Mouse (Mus musculus) embryonic facial prominence, embryonic 15.5 days (tissue): ENCODE measurements around the gene Gm7075. TPM values are rescaled to one million over a fixed set of nuclear protein-coding genes. Genes with fewer than 3 reads are reported as not detected.
"Not testable (repeated sequence)": the region's sequence is repeated elsewhere in the genome, so short reads cannot be mapped to it uniquely, and the experiment has no call there.

Experiments
- ATAC-seq: fragments of 200-750 bp; cut with Nextera tagmentation; 2 replicates; pipeline ENCODE4 v1.8.0; 2017; ENCODE audit warnings: low read depth, moderate TSS enrichment; ENCODE audit not compliant: insufficient number of reproducible peaks, low FRiP score, low TSS enrichment
- H3K27ac ChIP-seq: fragments of 300-500 bp; sonication (generic); replicated peaks from 2 replicates; pipeline ENCODE4 v1.5.1; 2015; ENCODE audit warnings: mild to moderate bottlenecking, inconsistent platforms
- H3K27me3 ChIP-seq: fragments of 300-500 bp; sonication (generic); 2 replicates; pipeline ENCODE4 v1.6.1; 2015; ENCODE audit warnings: inconsistent platforms
- H3K36me3 ChIP-seq: fragments of 300-500 bp; sonication (generic); 2 replicates; pipeline ENCODE4 v1.6.1; 2015; ENCODE audit warnings: mild to moderate bottlenecking, inconsistent platforms
- H3K4me1 ChIP-seq: fragments of 300-500 bp; sonication (generic); 2 replicates; pipeline ENCODE4 v1.6.1; 2015; ENCODE audit warnings: inconsistent platforms
- H3K4me2 ChIP-seq: fragments of 300-500 bp; sonication (generic); replicated peaks from 2 replicates; pipeline ENCODE4 v1.6.1; 2015; ENCODE audit warnings: mild to moderate bottlenecking, inconsistent platforms
- H3K4me3 ChIP-seq: fragments of 300-500 bp; sonication (generic); replicated peaks from 2 replicates; pipeline ENCODE4 v1.5.1; 2015; ENCODE audit warnings: mild to moderate bottlenecking, inconsistent platforms
- H3K9ac ChIP-seq: fragments of 300-500 bp; sonication (generic); 2 replicates; pipeline ENCODE4 v1.6.1; 2015; ENCODE audit warnings: inconsistent platforms
- H3K9me3 ChIP-seq: fragments of 300-500 bp; sonication (generic); replicated peaks from 2 replicates; pipeline ENCODE4 v1.6.1; 2016; ENCODE audit warnings: inconsistent platforms
- WGBS: fragments of 180-500 bp; shearing (Covaris S2); methylation state at CpG from one replicate; pipeline ENCODE4 v1.1.7; 2015; 5-methylcytosine and 5-hydroxymethylcytosine counted together
- polyA plus RNA-seq: library from polyadenylated mRNA; unstranded; fragments of >200 nt; fragmentation: Nextera tagmentation; extraction: Ambion mirVana; gene quantifications from 2 replicates; pipeline ENCODE4 v1.2.1, GENCODE M21; 2015

Gene Gm7075
- polyA plus RNA-seq, 1 experiment from 2014 or later = not detected

- Histone ChIP-seq H3K27me3 (no peaks in the 10 kb centered on the region), H3K27ac (no peak overlapping the region), H3K9ac (no peak overlapping the region), H3K9me3 (no peaks in the 10 kb centered on the region), H3K4me2 (no peak overlapping the region), H3K4me1 (no peaks in the 10 kb centered on the region), H3K4me3 (no peak overlapping the region), H3K36me3 (no peaks in the 10 kb centered on the region)
- no peak for ATAC-seq
- WGBS = 67% methylated on average over 7 of the region's 7 CpGs
These were observed 6.3 kb downstream of the Gm7075 start for GRCm38 (mm10) chr10:63415287-63415686.

DNA sequence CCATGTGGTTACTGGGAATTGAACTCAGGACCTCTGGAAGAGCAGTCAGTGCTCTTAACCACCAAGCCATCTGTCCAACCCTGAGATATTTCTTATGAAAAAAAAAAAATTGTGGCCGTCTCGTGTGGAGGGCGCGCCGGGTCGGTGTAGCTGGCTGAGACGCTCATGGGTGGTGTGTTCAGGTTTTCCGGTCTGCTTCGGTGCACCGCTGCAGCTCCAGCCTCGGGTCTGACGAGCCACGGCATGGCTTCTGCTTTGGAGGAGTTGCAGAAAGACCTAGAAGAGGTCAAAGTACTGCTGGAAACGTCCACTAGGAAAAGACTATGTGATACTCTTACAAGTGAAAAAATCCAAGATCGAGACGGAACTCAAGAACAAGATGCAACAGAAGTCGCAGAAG is 8.8 kb downstream of the Gm7075 start:
- H3K27me3 ChIP-seq = no peaks in the 10 kb centered on the region
- H3K36me3 ChIP-seq = no peaks in the 10 kb centered on the region
- no peak for ATAC-seq
- H3K4me3 ChIP-seq = no peak overlapping the region
- no peak overlapping the region for H3K9ac ChIP-seq
- H3K4me1 ChIP-seq = no peaks in the 10 kb centered on the region
- no peak overlapping the region for H3K4me2 ChIP-seq
- H3K9me3 ChIP-seq = no peaks in the 10 kb centered on the region
- 83% methylated on average over 17 of the region's 17 CpGs for WGBS
- no peak overlapping the region for H3K27ac ChIP-seq

DNA sequence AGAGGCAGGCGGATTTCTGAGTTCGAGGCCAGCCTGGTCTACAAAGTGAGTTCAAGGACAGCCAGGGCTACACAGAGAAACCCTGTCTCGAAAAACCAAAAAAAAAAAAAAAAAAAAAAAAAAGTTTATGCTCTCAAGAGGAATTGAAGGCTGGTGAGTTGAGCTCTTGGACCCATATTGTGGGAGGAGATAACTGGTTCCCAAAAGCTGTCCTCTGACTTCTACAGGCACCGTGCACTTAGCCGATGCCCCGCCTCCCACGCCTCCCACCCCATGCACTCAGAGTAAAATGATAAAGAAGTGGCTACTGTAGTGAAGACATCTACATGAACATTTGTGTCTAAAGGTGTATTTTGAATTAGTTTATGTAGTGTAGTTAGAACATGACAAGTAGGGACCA is 9.9 kb downstream of the Gm7075 start:
- WGBS = 92% methylated on average over 6 of the region's 7 CpGs
- not testable (repeated sequence) for H3K27me3 ChIP-seq, H3K9ac ChIP-seq, H3K4me3 ChIP-seq, H3K4me2 ChIP-seq, H3K9me3 ChIP-seq, H3K4me1 ChIP-seq, H3K36me3 ChIP-seq, ATAC-seq, H3K27ac ChIP-seq

- no peak overlapping the region for H3K27ac ChIP-seq
- whole genome bisulfite sequencing = 57% methylated on average over 16 of the region's 16 CpGs
- H3K9ac ChIP-seq = no peak overlapping the region
- H3K27me3 ChIP-seq = no peaks in the 10 kb centered on the region
- no peaks in the 10 kb centered on the region for H3K9me3 ChIP-seq
- no peaks in the 10 kb centered on the region for H3K36me3 ChIP-seq
- ATAC-seq = no peak
- no peak overlapping the region for H3K4me3 ChIP-seq
- no peaks in the 10 kb centered on the region for H3K4me1 ChIP-seq
- no peak overlapping the region for H3K4me2 ChIP-seq
These were observed 11.2 kb downstream of the Gm7075 start for GRCm38 (mm10) chr10:63410162-63410956.

GRCm38 (mm10) chr10:63403636-63404035 is 18.0 kb downstream of the Gm7075 start:
- no peak overlapping the region for H3K4me2 ChIP-seq
- H3K9ac ChIP-seq = no peak overlapping the region
- H3K27ac ChIP-seq = no peak overlapping the region
- H3K36me3 ChIP-seq = no peaks in the 10 kb centered on the region
- H3K4me1 ChIP-seq = no peaks in the 10 kb centered on the region
- H3K9me3 ChIP-seq = no peaks in the 10 kb centered on the region
- no peak overlapping the region for H3K4me3 ChIP-seq
- no peaks in the 10 kb centered on the region for H3K27me3 ChIP-seq
- 83% methylated on average over 2 of the region's 2 CpGs for WGBS
- no peak for ATAC-seq

DNA sequence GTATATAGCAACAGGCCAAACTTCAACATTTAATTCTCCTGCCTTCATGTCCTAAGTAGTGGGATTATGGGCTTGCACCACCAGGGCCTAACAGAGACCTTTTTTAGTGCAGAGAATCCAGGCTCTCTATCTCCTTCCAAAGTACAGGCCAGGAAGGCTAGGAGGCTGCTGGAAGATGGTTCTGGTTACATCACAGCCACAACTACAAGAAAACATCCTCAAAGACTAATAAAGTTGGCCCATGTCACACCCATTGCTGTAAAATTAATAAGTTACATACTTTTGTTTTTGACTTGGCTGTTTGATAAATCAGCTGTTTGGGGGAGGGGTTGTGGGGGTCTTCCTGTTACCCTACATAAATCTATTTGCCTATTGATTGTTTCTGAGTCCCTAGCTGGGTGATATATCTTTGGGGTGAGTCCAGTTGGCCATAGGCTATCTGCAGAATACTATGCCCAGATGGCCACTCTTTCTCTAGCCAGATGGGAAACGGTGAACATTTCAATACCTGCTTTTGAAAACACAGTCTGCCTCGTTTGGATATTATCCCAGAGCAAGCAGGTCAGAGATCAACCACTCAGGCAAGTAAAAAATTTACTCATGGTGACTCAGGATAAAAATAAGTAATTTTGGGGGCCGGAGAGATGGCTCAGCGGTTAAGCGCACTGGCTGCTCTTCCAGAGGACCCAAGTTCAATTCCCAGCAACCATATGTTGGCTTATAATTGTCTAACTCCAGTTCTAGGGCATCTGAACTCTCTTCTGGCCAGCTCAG is 18.7 kb downstream of the Gm7075 start:
- WGBS = 89% methylated on average over 5 of the region's 5 CpGs
- Histone ChIP-seq H3K27ac (no peak overlapping the region), H3K36me3 (no peaks in the 10 kb centered on the region), H3K9ac (no peak overlapping the region), H3K9me3 (no peaks in the 10 kb centered on the region), H3K4me1 (no peaks in the 10 kb centered on the region), H3K4me2 (no peak overlapping the region), H3K27me3 (no peaks in the 10 kb centered on the region), H3K4me3 (no peak overlapping the region)
- no peak for ATAC-seq

DNA sequence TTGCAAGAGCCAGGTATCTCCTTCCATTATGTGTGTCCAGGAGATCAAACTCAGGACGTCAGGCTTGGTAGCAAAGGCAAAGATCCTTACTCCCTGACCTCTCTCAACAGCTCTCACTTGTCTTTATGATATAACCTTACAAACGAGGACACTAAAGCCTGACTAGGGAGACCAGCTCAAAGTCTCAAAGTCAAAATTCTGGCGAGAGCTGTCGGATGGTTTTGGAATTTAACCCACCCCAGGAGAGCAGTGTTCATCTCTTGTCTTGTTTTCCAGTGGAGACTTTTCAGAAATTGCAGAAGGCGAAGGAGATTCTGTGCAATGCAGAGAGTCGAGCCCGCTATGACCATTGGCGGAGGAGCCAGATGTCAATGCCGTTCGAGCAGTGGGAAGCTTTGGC is 24.6 kb downstream of the Gm7075 start:
- H3K9me3 ChIP-seq = no peaks in the 10 kb centered on the region
- H3K4me1 ChIP-seq = no peaks in the 10 kb centered on the region
- no peak overlapping the region for H3K9ac ChIP-seq
- H3K4me2 ChIP-seq = no peak overlapping the region
- H3K4me3 ChIP-seq = no peak overlapping the region
- H3K36me3 ChIP-seq = no peaks in the 10 kb centered on the region
- 89% methylated on average over 10 of the region's 10 CpGs for WGBS
- H3K27me3 ChIP-seq = no peaks in the 10 kb centered on the region
- H3K27ac ChIP-seq = no peak overlapping the region
- no peak for ATAC-seq

DNA sequence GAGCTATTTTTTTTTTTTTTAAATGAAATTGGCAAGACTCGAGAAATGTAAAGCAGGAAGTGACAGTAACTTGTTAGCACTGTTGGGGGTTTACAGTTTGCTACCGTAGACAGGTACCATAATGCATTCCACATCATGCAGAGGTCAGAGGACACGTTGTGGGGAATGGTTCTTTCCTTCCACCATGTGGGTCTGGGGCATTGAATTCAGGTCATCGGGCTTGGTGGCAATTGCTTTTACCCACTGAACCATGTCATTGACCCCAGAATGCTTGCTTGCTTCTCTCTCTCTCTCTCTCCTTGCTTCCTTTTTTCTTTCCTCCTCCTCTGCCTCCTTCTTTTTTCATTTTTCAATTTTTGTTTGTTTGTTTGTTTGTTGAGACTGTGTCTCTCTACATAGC is 32.6 kb downstream of the Gm7075 start:
- Histone ChIP-seq H3K4me3 (no peak overlapping the region), H3K27ac (no peak overlapping the region), H3K9me3 (no peaks in the 10 kb centered on the region), H3K9ac (no peak overlapping the region), H3K4me1 (no peaks in the 10 kb centered on the region), H3K4me2 (no peak overlapping the region), H3K36me3 (no peaks in the 10 kb centered on the region), H3K27me3 (no peaks in the 10 kb centered on the region)
- WGBS = 64% methylated on average over 4 of the region's 4 CpGs
- no peak for ATAC-seq

DNA sequence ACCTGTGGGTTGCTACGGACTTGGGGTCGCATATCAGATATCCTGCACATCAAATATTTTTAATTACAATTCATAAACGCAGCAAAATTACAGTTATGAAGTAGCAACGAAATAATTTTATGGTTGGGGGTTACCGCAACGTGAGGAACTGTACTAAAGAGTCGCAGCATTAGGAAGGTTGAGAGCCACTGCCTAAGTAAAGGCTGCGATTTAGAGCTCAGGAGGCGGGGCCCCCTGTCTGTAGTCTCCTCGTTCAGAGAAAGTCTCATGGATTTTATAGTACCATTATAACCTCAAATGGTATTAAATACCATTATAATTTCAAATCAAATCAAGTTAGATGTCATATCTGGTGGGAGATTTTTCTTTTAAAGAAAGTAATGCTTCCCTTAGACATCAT is 34.6 kb downstream of the Gm7075 start:
- H3K36me3 ChIP-seq = no peaks in the 10 kb centered on the region
- peak overlapping the region; percentile 82; the same call in 1 of the 2 replicates for H3K27ac ChIP-seq
- H3K4me1 ChIP-seq = 0 out of 2 replicates have a peak, but pooled peaks cover under 1% of the 10 kb centered on the region

DNA sequence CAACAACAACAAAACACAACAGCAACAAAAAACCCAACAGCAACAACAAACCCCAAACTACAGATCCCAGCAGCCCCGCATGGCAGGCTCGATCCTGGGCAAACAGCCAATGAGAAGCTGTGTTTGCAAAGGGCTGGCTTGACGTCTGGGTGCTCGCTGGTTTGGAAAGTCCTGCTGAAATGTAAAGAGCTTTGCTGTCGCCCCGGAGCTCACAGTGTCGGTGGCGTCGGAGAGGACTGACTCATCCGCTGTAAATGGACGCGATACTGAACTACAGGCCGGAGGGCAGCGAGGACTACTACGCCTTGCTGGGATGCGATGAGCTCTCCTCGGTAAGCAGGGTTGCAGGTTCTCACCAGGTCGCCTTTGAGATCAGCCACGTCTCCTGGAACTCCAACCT is 35.1 kb downstream of the Gm7075 start:
- Histone ChIP-seq H3K27ac (peak overlapping the region; percentile 82), H3K4me2 (peak overlapping the region; percentile 63), H3K36me3 (no peaks in the 10 kb centered on the region), H3K27me3 (no peaks in the 10 kb centered on the region), H3K9me3 (no peaks in the 10 kb centered on the region), H3K9ac (peak overlapping the region; percentile 35), H3K4me1 (peaks cover 6% of the 10 kb centered on the region), H3K4me3 (peak overlapping the region; percentile 60)
- peak; percentile 49; the same call in 1 of the 2 replicates for ATAC-seq
- 0% methylated on average over 19 of the region's 19 CpGs for WGBS

More for the DNA sequence above, 34.6 kb downstream of the Gm7075 start:
- WGBS = 2% methylated on average over 10 of the region's 10 CpGs
- Histone ChIP-seq H3K4me3 (peak overlapping the region; percentile 60), H3K27me3 (no peaks in the 10 kb centered on the region), H3K4me2 (peak overlapping the region; percentile 63), H3K9ac (peak overlapping the region; percentile 35; the same call in 1 of the 2 replicates), H3K9me3 (no peaks in the 10 kb centered on the region)
- ATAC-seq = no peak

GRCm38 (mm10) chr10:63385897-63386296 is 35.7 kb downstream of the Gm7075 start:
- peak overlapping the region; percentile 63 for H3K4me2 ChIP-seq
- H3K9ac ChIP-seq, H3K9me3 ChIP-seq, H3K27ac ChIP-seq, ATAC-seq, H3K27me3 ChIP-seq, H3K36me3 ChIP-seq, H3K4me1 ChIP-seq: not testable (repeated sequence)
- WGBS = 19% methylated on average over 5 of the region's 5 CpGs
- peak overlapping the region; percentile 60 for H3K4me3 ChIP-seq
